Mouse (Mus musculus) ES-Bruce4 (cell line): ENCODE measurements around the gene Rfx6.

ENCODE experiments used
- CTCF ChIP-seq: IDR thresholded peaks from one replicate; pipeline ENCODE4 v1.8.1; 2011; ENCODE audit warnings: low read depth, low read length
- EP300 ChIP-seq: IDR thresholded peaks from 2 replicates; pipeline ENCODE4 v1.6.1; 2011; ENCODE audit warnings: low read depth, low read length; ENCODE audit not compliant: insufficient read depth
- POLR2A ChIP-seq: IDR thresholded peaks from one replicate; pipeline ENCODE4 v1.8.1; 2011; ENCODE audit warnings: low read length; ENCODE audit not compliant: insufficient read depth

DNA sequence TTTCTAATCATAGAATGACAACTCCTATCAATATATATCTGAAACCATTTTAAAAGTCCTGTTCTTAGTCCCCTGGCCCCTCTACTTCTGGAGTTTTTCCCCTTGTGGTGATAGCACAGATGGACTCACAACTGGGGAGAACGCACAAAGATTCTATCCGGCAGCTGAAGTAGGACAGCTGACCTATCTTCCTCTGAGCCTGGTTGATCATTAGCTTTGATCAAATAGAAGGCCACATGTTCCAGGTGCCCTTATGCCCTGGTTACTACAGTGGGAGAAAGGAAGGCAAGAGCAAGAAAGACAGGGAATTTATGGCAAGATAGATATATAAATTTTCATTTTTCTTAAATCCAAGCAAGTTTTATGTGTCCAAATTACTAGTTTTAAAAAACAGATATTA lies 85.7 kb downstream of the Rfx6 start:
- no peak for TF ChIP-seq CTCF
- TF ChIP-seq EP300: no peak
- TF ChIP-seq POLR2A: no peak
